Mouse (Mus musculus): ENCODE measurements around the gene Sipa1l1.
"Not testable (repeated sequence)": the region's sequence is repeated elsewhere in the genome, so short reads cannot be mapped to it uniquely, and the experiment has no call there.

Sipa1l1 gene

GRCm38 (mm10) chr12:82476028-82476427 lies 306.9 kb downstream of the Sipa1l1 start:
- no peak for DNase-seq (ENCODE audit: low spot score in 2 of 2)

- DNase-seq (ENCODE audit: low spot score in 2 of 2), result no peak
Observed at GRCm38 (mm10) chr12:82476580-82476979, 307.5 kb downstream of the Sipa1l1 start.

- no peak for DNase-seq (ENCODE audit: low spot score in 2 of 2)
Observed at GRCm38 (mm10) chr12:82477826-82478225, 308.7 kb downstream of the Sipa1l1 start.

- DNase-seq (ENCODE audit: low spot score in 2 of 2), result no peak
Observed at GRCm38 (mm10) chr12:82478256-82478655, 309.1 kb downstream of the Sipa1l1 start.

- no peak for DNase-seq (ENCODE audit: low spot score in 2 of 2)
Observed at GRCm38 (mm10) chr12:82479393-82479792, 310.3 kb downstream of the Sipa1l1 start.

- not testable (repeated sequence) for DNase-seq (ENCODE audit: low spot score in 2 of 2)
Observed at GRCm38 (mm10) chr12:82480425-82480824, 311.3 kb downstream of the Sipa1l1 start.

GRCm38 (mm10) chr12:82485466-82485865 lies 316.3 kb downstream of the Sipa1l1 start:
- no peak for DNase-seq (ENCODE audit: low spot score in 2 of 2)

GRCm38 (mm10) chr12:82486829-82487560 lies 317.9 kb downstream of the Sipa1l1 start:
- no peak for DNase-seq (ENCODE audit: low spot score in 2 of 2)

GRCm38 (mm10) chr12:82489093-82489492 lies 320.0 kb downstream of the Sipa1l1 start:
- DNase-seq (ENCODE audit: low spot score in 2 of 2), result no peak

- DNase-seq (ENCODE audit: low spot score in 2 of 2), result no peak
Observed at GRCm38 (mm10) chr12:82489621-82490020, 320.5 kb downstream of the Sipa1l1 start.

GRCm38 (mm10) chr12:82492456-82492855 lies 323.3 kb downstream of the Sipa1l1 start:
- no peak for DNase-seq (ENCODE audit: low spot score in 2 of 2)

GRCm38 (mm10) chr12:82493260-82493659 lies 324.1 kb downstream of the Sipa1l1 start:
- DNase-seq (ENCODE audit: low spot score in 2 of 2), result not testable (repeated sequence)

- DNase-seq (ENCODE audit: low spot score in 2 of 2), result no peak
Observed at GRCm38 (mm10) chr12:82495936-82496335, 326.8 kb downstream of the Sipa1l1 start.

- peak; percentile 41 to 45 for DNase-seq (ENCODE audit: low spot score in 2 of 2)
Observed at GRCm38 (mm10) chr12:82497866-82498631, 328.9 kb downstream of the Sipa1l1 start.

- no peak for DNase-seq (ENCODE audit: low spot score in 2 of 2)
Observed at GRCm38 (mm10) chr12:82498701-82499100, 329.6 kb downstream of the Sipa1l1 start.

- no peak for DNase-seq (ENCODE audit: low spot score in 2 of 2)
Observed at GRCm38 (mm10) chr12:82499731-82500130, 330.6 kb downstream of the Sipa1l1 start.

All from right cerebral cortex, postnatal 36 days (tissue).